Mouse (Mus musculus) liver, adult 2 months (tissue): ENCODE results near the gene Strn4. TPM values are rescaled to one million over a fixed set of nuclear protein-coding genes. Genes with fewer than 3 reads are reported as not detected.

Experiments
- DNase-seq: peaks from one replicate; pipeline ENCODE4 v3.0.0-alpha.2; 2011; ENCODE audit warnings: low read depth, low spot score; ENCODE audit errors: extremely low read depth
- H3K27ac ChIP-seq: fragments of 200-500 bp; replicated peaks from 2 replicates; pipeline ENCODE4 v1.5.1; 2012; ENCODE audit warnings: low read depth, mild to moderate bottlenecking, control low read depth, inconsistent platforms, low read length; ENCODE audit not compliant: insufficient read depth
- H3K27me3 ChIP-seq: fragments of 200-500 bp; 2 replicates; pipeline ENCODE4 v1.6.1; 2012; ENCODE audit warnings: mild to moderate bottlenecking, moderate library complexity, low read length, inconsistent platforms; ENCODE audit not compliant: control insufficient read depth, insufficient read depth
- H3K36me3 ChIP-seq: fragments of 200-500 bp; 2 replicates; pipeline ENCODE4 v1.6.1; 2012; ENCODE audit warnings: low read length, inconsistent platforms; ENCODE audit not compliant: control insufficient read depth, insufficient read depth
- H3K4me1 ChIP-seq: fragments of 200-500 bp; 2 replicates; pipeline ENCODE4 v1.6.1; 2011; ENCODE audit warnings: low read length; ENCODE audit not compliant: control insufficient read depth, insufficient read depth
- H3K4me3 ChIP-seq: fragments of 200-500 bp; 2 replicates; pipeline ENCODE4 v1.5.1; 2011; ENCODE audit warnings: low read depth, mild to moderate bottlenecking, control low read depth, low read length, moderate library complexity; ENCODE audit not compliant: insufficient read depth
- H3K79me2 ChIP-seq: fragments of 200-500 bp; 2 replicates; pipeline ENCODE4 v1.6.1; 2012; ENCODE audit warnings: inconsistent platforms, mild to moderate bottlenecking, low read length, moderate library complexity; ENCODE audit not compliant: control insufficient read depth, insufficient read depth
- H3K9ac ChIP-seq: fragments of 200-500 bp; 2 replicates; pipeline ENCODE4 v1.6.1; 2012; ENCODE audit warnings: low read depth, mild to moderate bottlenecking, control low read depth, inconsistent platforms, low read length
- CTCF ChIP-seq: fragments of 200-500 bp; IDR thresholded peaks from 2 replicates; pipeline ENCODE4 v1.5.1; 2011; ENCODE audit warnings: low read depth, low read length, control low read depth
- POLR2A ChIP-seq: fragments of 200-500 bp; IDR thresholded peaks from 2 replicates; pipeline ENCODE4 v1.6.1; 2011; ENCODE audit warnings: low read length, control low read depth; ENCODE audit not compliant: insufficient read depth; ENCODE audit errors: extremely low read depth
- WGBS: fragments of 180-500 bp; shearing (Covaris S2); methylation state at CpG from one replicate; pipeline ENCODE4 v1.1.7; 2018; 5-methylcytosine and 5-hydroxymethylcytosine counted together
- polyA plus RNA-seq: library from polyadenylated mRNA; depleted of rRNA; stranded (reverse); fragments of >200 nt; gene quantifications from 2 replicates; pipeline ENCODE4 v1.2.3, GENCODE M21; 2012
- total RNA-seq: library from RNA; depleted of rRNA; stranded (reverse); fragments of >200 nt; gene quantifications from 2 replicates; pipeline ENCODE4 v1.2.3, GENCODE M21; 2014

Gene Strn4
- total and polyA plus RNA-seq, 2 experiments = 18.7 to 52.7 TPM

GRCm38 (mm10) chr7:16781816-16782554, 33.7 kb upstream of the Strn4 start:
- WGBS = 2% methylated on average over 55 of the region's 60 CpGs
- TF ChIP-seq POLR2A (no peak), CTCF (no peak)
- peak overlapping the region; percentile 63 for H3K9ac ChIP-seq
- no peak overlapping the region for H3K27ac ChIP-seq
- H3K79me2 ChIP-seq = no peaks in the 10 kb centered on the region
- H3K4me1 ChIP-seq = no peaks in the 10 kb centered on the region
- no peaks in the 10 kb centered on the region for H3K36me3 ChIP-seq
- peak overlapping the region; percentile 57 for H3K4me3 ChIP-seq
- 0 out of 2 replicates have a peak, but pooled peaks cover 2% of the 10 kb centered on the region for H3K27me3 ChIP-seq
- no peak for DNase-seq

- Histone ChIP-seq H3K4me1 (no peaks in the 10 kb centered on the region), H3K36me3 (no peaks in the 10 kb centered on the region), H3K9ac (no peak overlapping the region), H3K79me2 (no peaks in the 10 kb centered on the region), H3K27me3 (0 out of 2 replicates have a peak, but pooled peaks cover 2% of the 10 kb centered on the region), H3K4me3 (peak overlapping the region; percentile 57), H3K27ac (no peak overlapping the region)
- no peak for DNase-seq
- TF ChIP-seq CTCF (no peak), POLR2A (no peak)
- 37% methylated on average over 11 of the region's 11 CpGs for WGBS
These were observed 33.0 kb upstream of the Strn4 start for GRCm38 (mm10) chr7:16782555-16783125.

- Histone ChIP-seq H3K27me3 (0 out of 2 replicates have a peak, but pooled peaks cover 2% of the 10 kb centered on the region), H3K36me3 (no peaks in the 10 kb centered on the region), H3K9ac (no peak overlapping the region), H3K79me2 (no peaks in the 10 kb centered on the region), H3K4me3 (no peak overlapping the region), H3K27ac (no peak overlapping the region), H3K4me1 (no peaks in the 10 kb centered on the region)
- DNase-seq = no peak
- no peak for TF ChIP-seq CTCF
- TF ChIP-seq POLR2A = no peak
- WGBS = 66% methylated on average over 10 of the region's 10 CpGs
These were observed 32.4 kb upstream of the Strn4 start for GRCm38 (mm10) chr7:16783224-16783688.

- Histone ChIP-seq H3K79me2 (no peaks in the 10 kb centered on the region), H3K4me1 (no peaks in the 10 kb centered on the region), H3K9ac (no peak overlapping the region), H3K36me3 (no peaks in the 10 kb centered on the region), H3K4me3 (no peak overlapping the region), H3K27ac (no peak overlapping the region), H3K27me3 (0 out of 2 replicates have a peak, but pooled peaks cover 2% of the 10 kb centered on the region)
- WGBS = 77% methylated on average over 17 of the region's 17 CpGs
- TF ChIP-seq POLR2A (no peak), CTCF (no peak)
- no peak for DNase-seq
These were observed 31.8 kb upstream of the Strn4 start for GRCm38 (mm10) chr7:16783758-16784415.

GRCm38 (mm10) chr7:16784498-16784976, 31.2 kb upstream of the Strn4 start:
- no peak overlapping the region for H3K27ac ChIP-seq
- H3K27me3 ChIP-seq = 0 out of 2 replicates have a peak, but pooled peaks cover 2% of the 10 kb centered on the region
- no peaks in the 10 kb centered on the region for H3K36me3 ChIP-seq
- WGBS = 86% methylated on average over 10 of the region's 10 CpGs
- H3K4me1 ChIP-seq = no peaks in the 10 kb centered on the region
- DNase-seq = no peak
- no peaks in the 10 kb centered on the region for H3K79me2 ChIP-seq
- no peak overlapping the region for H3K4me3 ChIP-seq
- TF ChIP-seq CTCF (no peak), POLR2A (no peak)
- no peak overlapping the region for H3K9ac ChIP-seq
